Mouse (Mus musculus): ENCODE results near the gene Olfr1477.
"Not testable (repeated sequence)": the region's sequence is repeated elsewhere in the genome, so short reads cannot be mapped to it uniquely, and the experiment has no call there.

Olfr1477 gene

DNA sequence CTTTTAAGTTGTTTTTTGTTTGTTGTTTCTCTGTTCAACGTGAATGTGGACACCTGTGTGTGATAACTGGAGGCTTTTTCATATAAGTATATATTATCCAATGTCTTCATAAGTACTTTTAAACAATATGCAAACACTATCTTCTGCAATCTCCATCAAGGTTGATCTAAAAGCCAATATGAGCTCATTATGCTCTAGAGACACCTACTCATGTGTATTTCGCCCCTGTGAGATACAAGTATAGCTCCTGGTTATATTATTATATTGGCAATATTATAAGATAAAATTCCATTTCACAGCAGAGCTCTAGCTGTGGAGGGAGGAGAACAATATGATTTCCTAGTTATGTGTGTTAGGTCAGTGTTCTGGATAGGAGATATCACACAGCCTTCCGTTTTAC is at the start of gene Olfr1477:
TSS of gene Olfr1477 (plus strand) at position 301 of the 400 bp plus-strand sequence.
- no peak for TF ChIP-seq GATA4 (IDR thresholded peaks at IDR 0.05; ENCODE audit: insufficient replicate concordance, low read length)

DNA sequence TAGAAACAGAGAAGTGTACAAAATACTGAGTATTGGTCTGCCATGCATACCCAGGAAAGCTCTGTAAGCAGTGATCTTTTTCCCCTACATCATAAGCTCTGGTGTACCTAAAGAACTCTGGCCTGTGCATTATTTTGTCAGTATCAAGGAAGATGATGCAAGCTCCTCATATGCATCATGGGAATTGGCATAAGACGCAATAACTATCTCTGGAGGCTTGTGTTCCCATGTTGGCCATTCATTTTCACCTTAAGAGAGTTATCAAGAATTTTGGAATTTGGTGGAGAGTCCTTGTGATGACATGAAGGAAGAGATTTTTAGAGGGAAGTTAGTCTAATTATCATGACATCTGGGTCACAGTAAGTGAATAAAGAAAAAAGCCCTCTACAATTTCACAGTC is 44.4 kb upstream of the Olfr1477 start, which contains the start of gene Olfr1472:
TSS of gene Olfr1472 (minus strand) at position 101 of the 400 bp plus-strand sequence.
- TF ChIP-seq GATA4 (IDR thresholded peaks at IDR 0.05; ENCODE audit: insufficient replicate concordance, low read length): no peak

- TF ChIP-seq GATA4 (IDR thresholded peaks at IDR 0.05; ENCODE audit: insufficient replicate concordance, low read length): not testable (repeated sequence)
Measured at GRCm38 (mm10) chr19:13469265-13469664, 31.1 kb upstream of the Olfr1477 start, which contains the start of gene Olfr1474. Olfr1474 (plus strand) TSS chr19:13469565.

GRCm38 (mm10) chr19:13480096-13480495 is 20.2 kb upstream of the Olfr1477 start, which contains the start of gene Olfr1475:
Olfr1475 (minus strand) TSS chr19:13480196.
- TF ChIP-seq GATA4 (IDR thresholded peaks at IDR 0.05; ENCODE audit: insufficient replicate concordance, low read length): no peak

GRCm38 (mm10) chr19:13527613-13528012 is 27.3 kb downstream of the Olfr1477 start, which contains the start of gene Olfr1480:
Olfr1480 (plus strand) TSS chr19:13527913.
- no peak for TF ChIP-seq GATA4 (IDR thresholded peaks at IDR 0.05; ENCODE audit: insufficient replicate concordance, low read length)

Data from liver, adult (tissue).